Mouse (Mus musculus) stomach, postnatal 0 days (tissue): ENCODE measurements at regions not wholly inside any gene's neighbourhood (a gene's known extent, or its start where the extent isn't known, plus 50 kb on each side); places are given as distances from the start of the nearest gene placed in this dataset.

Source experiments
- ATAC-seq: fragments of 200-750 bp; cut with Nextera tagmentation; 2 replicates; pipeline ENCODE4 v1.8.0; 2017; ENCODE audit not compliant: low FRiP score, low TSS enrichment
- DNase-seq: peaks from one replicate; pipeline ENCODE4 v3.0.0-alpha.2; 2016; ENCODE audit warnings: low spot score
- H3K27ac ChIP-seq: fragments of 300-500 bp; sonication (generic); replicated peaks from 2 replicates; pipeline ENCODE4 v1.5.1; 2014; ENCODE audit warnings: mild to moderate bottlenecking, control low read depth
- H3K27me3 ChIP-seq: fragments of 300-500 bp; sonication (generic); 2 replicates; pipeline ENCODE4 v1.6.1; 2014; ENCODE audit warnings: low read length; ENCODE audit not compliant: control insufficient read depth, insufficient read depth
- H3K36me3 ChIP-seq: fragments of 300-500 bp; sonication (generic); 2 replicates; pipeline ENCODE4 v1.6.1; 2014; ENCODE audit warnings: low read length, mixed read lengths; ENCODE audit not compliant: control insufficient read depth, insufficient read depth
- H3K4me1 ChIP-seq: fragments of 300-500 bp; sonication (generic); replicated peaks from 2 replicates; pipeline ENCODE4 v1.6.1; 2014; ENCODE audit warnings: antibody characterized with exemption; ENCODE audit not compliant: control insufficient read depth, insufficient read depth
- H3K4me2 ChIP-seq: fragments of 300-500 bp; sonication (generic); replicated peaks from 2 replicates; pipeline ENCODE4 v1.6.1; 2014; ENCODE audit warnings: low read depth, mild to moderate bottlenecking, control low read depth, moderate library complexity
- H3K4me3 ChIP-seq: fragments of 300-500 bp; sonication (generic); 2 replicates; pipeline ENCODE4 v1.5.1; 2014; ENCODE audit warnings: low read depth, low read length, control low read depth
- H3K9ac ChIP-seq: fragments of 300-500 bp; sonication (generic); 2 replicates; pipeline ENCODE4 v1.6.1; 2014; ENCODE audit warnings: mild to moderate bottlenecking, low read length, control low read depth, mixed read lengths
- H3K9me3 ChIP-seq: fragments of 300-500 bp; sonication (generic); 2 replicates; pipeline ENCODE4 v1.6.1; 2016; ENCODE audit warnings: low read length; ENCODE audit not compliant: control insufficient read depth
- CTCF ChIP-seq: IDR thresholded peaks from 2 replicates; pipeline ENCODE4 v1.5.1; 2016; ENCODE audit warnings: antibody characterized with exemption, low read depth, mild to moderate bottlenecking, moderate library complexity
- EP300 ChIP-seq: optimal IDR thresholded peaks from 2 replicates; pipeline ENCODE3; 2016; ENCODE audit warnings: antibody characterized with exemption
- WGBS: fragments of 180-500 bp; shearing (Covaris S2); extraction: QIAGEN DNeasy Blood & Tissue Kit; methylation state at CpG from one replicate; pipeline ENCODE4 v1.1.7; 2014; 5-methylcytosine and 5-hydroxymethylcytosine counted together

DNA sequence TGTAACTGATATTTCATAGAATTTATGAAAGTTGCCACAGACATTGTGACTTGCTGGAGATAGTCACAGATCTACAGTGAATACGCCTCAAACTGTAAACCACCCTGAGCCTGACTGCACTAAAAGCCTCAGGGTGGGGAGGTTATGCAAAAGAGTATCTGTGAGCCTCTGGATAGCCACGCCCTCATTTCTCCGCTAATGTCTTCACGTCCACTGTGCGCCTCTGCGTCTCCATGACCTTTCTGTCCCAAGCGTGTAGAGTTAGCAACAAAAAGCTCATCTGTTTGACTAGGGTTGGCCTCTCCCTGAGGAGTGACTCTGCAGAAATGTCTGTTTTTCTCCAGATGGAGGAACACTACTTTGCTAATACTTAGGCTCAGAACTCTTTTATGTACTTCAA, 170.8 kb upstream of the Gm49356 start:
- DNase-seq (no peak), ATAC-seq (no peak)
- Histone ChIP-seq H3K9ac (no peak overlapping the region), H3K27ac (no peak overlapping the region), H3K27me3 (no peaks in the 10 kb centered on the region), H3K4me3 (no peak overlapping the region), H3K9me3 (no peaks in the 10 kb centered on the region), H3K4me1 (no peaks in the 10 kb centered on the region), H3K36me3 (no peaks in the 10 kb centered on the region), H3K4me2 (no peak overlapping the region)
- TF ChIP-seq CTCF = no peak
- no peak for TF ChIP-seq EP300
- WGBS = 53% methylated on average over 7 of the region's 7 CpGs

DNA sequence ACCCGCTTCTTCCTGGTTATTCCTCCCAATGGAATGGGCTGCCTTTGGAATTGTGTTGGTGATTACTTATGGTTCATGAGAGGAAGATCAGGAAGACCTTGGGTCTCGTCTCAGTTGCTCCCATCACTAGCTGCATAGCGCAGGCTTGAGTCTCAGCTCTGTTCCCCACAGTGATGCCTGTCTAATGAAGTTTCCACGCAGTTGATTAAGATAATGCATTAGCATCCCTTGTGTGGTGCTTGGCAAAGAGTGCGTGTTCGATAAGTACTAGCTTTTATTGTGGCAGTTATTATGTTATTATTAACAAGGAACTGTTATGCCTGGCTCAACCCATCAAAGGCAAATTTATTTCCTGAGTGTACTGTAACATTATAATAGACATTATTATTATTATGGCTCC, 169.7 kb upstream of the Gm49356 start:
- 87% methylated on average over 6 of the region's 6 CpGs for WGBS
- no peak overlapping the region for H3K27ac ChIP-seq
- no peak overlapping the region for H3K4me3 ChIP-seq
- no peaks in the 10 kb centered on the region for H3K4me1 ChIP-seq
- DNase-seq (no peak), ATAC-seq (no peak)
- H3K9ac ChIP-seq = no peak overlapping the region
- no peak overlapping the region for H3K4me2 ChIP-seq
- no peak for TF ChIP-seq EP300
- no peaks in the 10 kb centered on the region for H3K27me3 ChIP-seq
- H3K9me3 ChIP-seq = no peaks in the 10 kb centered on the region
- H3K36me3 ChIP-seq = no peaks in the 10 kb centered on the region

DNA sequence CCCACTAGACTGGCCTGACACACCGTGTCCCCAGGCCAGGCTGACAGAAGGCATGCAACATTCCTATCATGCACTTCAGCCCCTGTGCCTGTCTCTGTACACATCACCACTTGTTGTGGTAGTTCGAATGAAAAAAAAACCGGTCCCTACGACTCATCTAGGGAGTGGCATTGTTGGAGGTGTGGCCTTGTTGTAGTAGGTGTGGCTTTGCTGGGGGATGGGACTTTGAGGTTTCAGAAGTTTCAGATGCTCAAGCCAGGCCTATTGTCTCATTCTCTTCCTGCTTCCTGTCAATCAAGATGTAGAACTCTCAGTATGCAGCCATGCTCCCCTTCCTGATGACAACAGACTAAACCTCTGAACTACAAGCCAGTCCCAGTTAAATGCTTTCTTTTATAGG, 162.1 kb upstream of the Gm49356 start:
- 64% methylated on average over 4 of the region's 4 CpGs for WGBS
- Histone ChIP-seq H3K4me3 (no peak overlapping the region), H3K9me3 (no peaks in the 10 kb centered on the region), H3K4me2 (no peak overlapping the region), H3K27ac (no peak overlapping the region), H3K4me1 (no peaks in the 10 kb centered on the region), H3K9ac (no peak overlapping the region), H3K27me3 (no peaks in the 10 kb centered on the region), H3K36me3 (no peaks in the 10 kb centered on the region)
- TF ChIP-seq CTCF (no peak), EP300 (no peak)
- no peak for DNase-seq
- no peak for ATAC-seq

DNA sequence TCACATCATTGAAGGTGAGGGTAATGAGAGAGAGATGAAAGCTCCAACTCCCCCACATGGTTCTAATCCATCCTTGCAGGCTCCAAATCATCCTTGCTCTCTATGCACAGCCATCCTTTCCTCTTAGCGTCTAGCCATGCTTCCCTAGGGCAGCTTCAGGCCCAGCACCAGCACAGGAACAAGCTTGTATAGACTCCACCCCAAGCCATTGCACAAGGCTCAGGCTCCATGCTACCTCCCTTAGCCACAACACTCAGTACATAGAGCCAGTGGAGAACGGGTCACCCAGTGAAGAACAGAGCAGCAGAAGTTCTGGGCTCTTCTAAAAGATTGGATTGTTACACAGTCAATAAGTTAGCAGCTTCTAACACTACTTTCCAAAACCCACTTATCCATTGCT, 160.8 kb upstream of the Gm49356 start:
- DNase-seq (no peak), ATAC-seq (no peak; the same call in 1 of the 2 replicates)
- Histone ChIP-seq H3K9me3 (no peaks in the 10 kb centered on the region), H3K9ac (no peak overlapping the region), H3K4me1 (no peaks in the 10 kb centered on the region), H3K36me3 (no peaks in the 10 kb centered on the region), H3K4me2 (no peak overlapping the region), H3K27ac (no peak overlapping the region), H3K27me3 (no peaks in the 10 kb centered on the region), H3K4me3 (no peak overlapping the region)
- 96% methylated on average over 2 of the region's 2 CpGs for WGBS
- TF ChIP-seq CTCF (no peak), EP300 (no peak)

DNA sequence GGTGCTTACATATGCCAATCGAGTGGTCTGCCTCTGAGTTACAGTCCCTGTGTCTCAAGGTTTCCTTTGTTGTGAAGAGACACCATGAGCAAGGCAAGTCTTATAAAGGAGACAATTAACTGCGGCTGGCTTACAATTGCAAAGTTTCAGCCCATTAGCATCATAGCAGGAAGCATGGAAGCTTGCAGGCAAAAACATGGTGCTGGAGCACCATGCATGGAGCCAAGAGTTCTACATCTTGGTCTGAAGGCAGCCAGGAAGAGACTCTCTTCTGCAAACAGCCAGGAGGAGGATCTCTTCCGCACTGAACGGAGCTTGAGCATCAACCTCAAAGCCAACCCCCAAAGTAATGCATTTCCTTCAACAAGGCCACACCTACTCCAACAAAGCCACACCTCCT, 158.2 kb upstream of the Gm49356 start:
- 78% methylated on average over 4 of the region's 4 CpGs for WGBS
- no peak overlapping the region for H3K4me3 ChIP-seq
- no peak overlapping the region for H3K4me2 ChIP-seq
- no peaks in the 10 kb centered on the region for H3K9me3 ChIP-seq
- TF ChIP-seq CTCF (no peak), EP300 (no peak)
- H3K27ac ChIP-seq = no peak overlapping the region
- no peaks in the 10 kb centered on the region for H3K27me3 ChIP-seq
- no peak overlapping the region for H3K9ac ChIP-seq
- DNase-seq = no peak
- no peaks in the 10 kb centered on the region for H3K4me1 ChIP-seq
- ATAC-seq = no peak
- no peaks in the 10 kb centered on the region for H3K36me3 ChIP-seq

DNA sequence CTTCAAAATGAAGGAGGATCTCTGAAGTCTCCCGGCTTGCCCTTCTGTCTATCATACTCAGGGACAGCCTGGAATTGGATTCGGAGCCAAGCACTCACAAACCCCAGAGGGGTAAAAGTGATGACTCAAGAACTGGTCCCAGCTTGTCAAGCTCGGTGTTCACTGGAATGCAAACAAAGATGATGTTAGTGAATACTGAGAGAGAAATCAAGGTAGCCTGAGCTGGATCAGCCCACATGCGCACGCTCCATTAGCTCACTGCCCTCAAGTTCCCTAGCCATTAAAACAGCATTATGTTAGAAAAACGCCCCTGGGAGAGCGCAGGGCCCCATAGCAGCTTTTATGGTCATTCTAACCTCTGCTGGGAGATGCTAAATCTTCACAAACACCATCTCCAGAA, 157.8 kb upstream of the Gm49356 start:
- H3K27ac ChIP-seq = peak overlapping the region; percentile 24; the same call in 1 of the 2 replicates
- TF ChIP-seq CTCF = no peak
- TF ChIP-seq EP300 = no peak
- no peak overlapping the region for H3K4me2 ChIP-seq

More for the DNA sequence above, 157.8 kb upstream of the Gm49356 start:
- Histone ChIP-seq H3K4me1 (no peaks in the 10 kb centered on the region), H3K36me3 (no peaks in the 10 kb centered on the region), H3K27me3 (no peaks in the 10 kb centered on the region), H3K9ac (no peak overlapping the region), H3K4me3 (no peak overlapping the region), H3K9me3 (no peaks in the 10 kb centered on the region)
- WGBS = 56% methylated on average over 7 of the region's 7 CpGs
- ATAC-seq = no peak
- no peak for DNase-seq
